Mouse (Mus musculus) limb, embryonic 11.5 days (tissue): ENCODE data around the gene Picalm. TPM values are rescaled to one million over a fixed set of nuclear protein-coding genes. Genes with fewer than 3 reads are reported as not detected.

Experiments used
- ATAC-seq: fragments of 200-750 bp; cut with Nextera tagmentation; 2 replicates; pipeline ENCODE4 v1.8.0; 2017; ENCODE audit warnings: low read depth; ENCODE audit not compliant: insufficient number of reproducible peaks, low FRiP score, low TSS enrichment
- DNase-seq: peaks from one replicate; pipeline ENCODE4 v3.0.0-alpha.2; 2015; ENCODE audit warnings: low spot score
- H3K27ac ChIP-seq: fragments of 300-500 bp; sonication (generic); replicated peaks from 2 replicates; pipeline ENCODE4 v1.5.1; 2014; ENCODE audit warnings: low read depth, mild to moderate bottlenecking, low read length
- H3K27me3 ChIP-seq: fragments of 300-500 bp; sonication (generic); 2 replicates; pipeline ENCODE4 v1.6.1; 2014; ENCODE audit warnings: mild to moderate bottlenecking, low read length, mixed read lengths; ENCODE audit not compliant: control insufficient read depth, insufficient read depth
- H3K36me3 ChIP-seq: fragments of 300-500 bp; sonication (generic); 2 replicates; pipeline ENCODE4 v1.6.1; 2014; ENCODE audit warnings: mild to moderate bottlenecking, low read length, moderate library complexity, mixed read lengths; ENCODE audit not compliant: control insufficient read depth, insufficient read depth
- H3K4me1 ChIP-seq: fragments of 300-500 bp; sonication (generic); 2 replicates; pipeline ENCODE4 v1.6.1; 2014; ENCODE audit warnings: low read length, mixed read lengths; ENCODE audit not compliant: control insufficient read depth, insufficient read depth
- H3K4me2 ChIP-seq: fragments of 300-500 bp; sonication (generic); 2 replicates; pipeline ENCODE4 v1.6.1; 2014; ENCODE audit warnings: low read depth, mild to moderate bottlenecking, moderate library complexity; ENCODE audit not compliant: severe bottlenecking
- H3K4me3 ChIP-seq: fragments of 300-500 bp; sonication (generic); 2 replicates; pipeline ENCODE4 v1.5.1; 2014; ENCODE audit warnings: low read depth, low read length
- H3K9ac ChIP-seq: fragments of 300-500 bp; sonication (generic); 2 replicates; pipeline ENCODE4 v1.6.1; 2014; ENCODE audit warnings: mild to moderate bottlenecking, low read length
- H3K9me3 ChIP-seq: fragments of 300-500 bp; sonication (generic); 2 replicates; pipeline ENCODE4 v1.6.1; 2016; ENCODE audit warnings: low read length; ENCODE audit not compliant: control insufficient read depth
- WGBS: fragments of 180-500 bp; shearing (Covaris S2); extraction: QIAGEN DNeasy Blood & Tissue Kit; methylation state at CpG from one replicate; pipeline ENCODE4 v1.1.7; 2014; 5-methylcytosine and 5-hydroxymethylcytosine counted together
- polyA plus RNA-seq: library from polyadenylated mRNA; unstranded; fragments of >200 nt; fragmentation: Nextera tagmentation; extraction: Ambion mirVana; gene quantifications from 2 replicates; pipeline ENCODE4 v1.2.1, GENCODE M21; 2014

Picalm gene
- polyA plus RNA-seq, 1 experiment from 2014 or later = 34.0 TPM

GRCm38 (mm10) chr7:90095097-90095496, 34.9 kb upstream of the Picalm start:
- H3K9me3 ChIP-seq = no peaks in the 10 kb centered on the region
- no peaks in the 10 kb centered on the region for H3K36me3 ChIP-seq
- no peak overlapping the region for H3K9ac ChIP-seq
- H3K4me3 ChIP-seq = no peak overlapping the region
- H3K4me1 ChIP-seq = no peaks in the 10 kb centered on the region
- 89% methylated on average over 5 of the region's 5 CpGs for WGBS
- no peak for DNase-seq
- no peaks in the 10 kb centered on the region for H3K27me3 ChIP-seq
- no peak overlapping the region for H3K27ac ChIP-seq
- H3K4me2 ChIP-seq = no peak overlapping the region
- ATAC-seq = no peak

- no peaks in the 10 kb centered on the region for H3K4me1 ChIP-seq
- WGBS = 83% methylated on average over 6 of the region's 6 CpGs
Measured at GRCm38 (mm10) chr7:90095766-90096372, 34.1 kb upstream of the Picalm start.

GRCm38 (mm10) chr7:90096609-90097008, 33.4 kb upstream of the Picalm start:
- Histone ChIP-seq H3K4me1 (no peaks in the 10 kb centered on the region), H3K36me3 (no peaks in the 10 kb centered on the region), H3K27me3 (no peaks in the 10 kb centered on the region), H3K4me3 (no peak overlapping the region), H3K9me3 (no peaks in the 10 kb centered on the region), H3K27ac (no peak overlapping the region), H3K4me2 (no peak overlapping the region), H3K9ac (no peak overlapping the region)
- WGBS = 72% methylated on average over 2 of the region's 2 CpGs
- no peak for DNase-seq
- no peak for ATAC-seq

More at GRCm38 (mm10) chr7:90095766-90096372, 34.1 kb upstream of the Picalm start:
- ATAC-seq (no peak), DNase-seq (no peak)
- Histone ChIP-seq H3K27ac (no peak overlapping the region), H3K9ac (no peak overlapping the region), H3K4me3 (no peak overlapping the region), H3K27me3 (no peaks in the 10 kb centered on the region), H3K4me2 (no peak overlapping the region), H3K36me3 (no peaks in the 10 kb centered on the region), H3K9me3 (no peaks in the 10 kb centered on the region)

DNA sequence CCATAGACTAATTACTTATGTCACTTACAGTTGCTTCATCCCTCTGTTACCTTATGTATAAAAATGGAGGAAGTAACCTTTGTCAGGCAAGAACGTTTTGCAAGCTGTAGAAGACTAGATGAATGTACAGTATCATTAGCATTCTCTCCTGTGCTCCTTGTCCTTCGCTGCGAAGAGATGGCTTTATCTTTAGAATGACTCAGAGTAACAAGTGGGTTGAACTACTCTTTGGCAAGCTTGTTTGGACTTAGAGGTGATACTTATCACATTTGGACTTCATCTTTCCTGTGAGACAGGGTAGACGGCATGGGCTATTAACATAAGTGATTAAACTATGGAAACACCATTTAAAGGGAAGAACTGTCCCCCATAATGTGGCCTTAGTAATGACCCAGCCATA, 31.8 kb upstream of the Picalm start:
- DNase-seq = no peak
- Histone ChIP-seq H3K9ac (no peak overlapping the region), H3K9me3 (no peaks in the 10 kb centered on the region), H3K4me1 (no peaks in the 10 kb centered on the region), H3K27me3 (no peaks in the 10 kb centered on the region), H3K27ac (no peak overlapping the region), H3K4me3 (no peak overlapping the region), H3K4me2 (no peak overlapping the region), H3K36me3 (no peaks in the 10 kb centered on the region)
- no peak for ATAC-seq
- 88% methylated on average over 4 of the region's 4 CpGs for WGBS

- WGBS = 65% methylated on average over 10 of the region's 10 CpGs
- Histone ChIP-seq H3K27me3 (no peaks in the 10 kb centered on the region), H3K4me1 (no peaks in the 10 kb centered on the region), H3K4me2 (no peak overlapping the region), H3K9ac (no peak overlapping the region), H3K36me3 (no peaks in the 10 kb centered on the region), H3K4me3 (no peak overlapping the region), H3K9me3 (no peaks in the 10 kb centered on the region), H3K27ac (no peak overlapping the region)
- ATAC-seq (no peak), DNase-seq (no peak)
Measured at GRCm38 (mm10) chr7:90099248-90099647, 30.8 kb upstream of the Picalm start.

GRCm38 (mm10) chr7:90100614-90101160, 29.3 kb upstream of the Picalm start:
- Histone ChIP-seq H3K4me2 (no peak overlapping the region), H3K4me1 (no peaks in the 10 kb centered on the region), H3K36me3 (no peaks in the 10 kb centered on the region), H3K27ac (no peak overlapping the region), H3K4me3 (no peak overlapping the region), H3K9ac (no peak overlapping the region), H3K27me3 (no peaks in the 10 kb centered on the region), H3K9me3 (no peaks in the 10 kb centered on the region)
- WGBS = 72% methylated on average over 3 of the region's 3 CpGs
- ATAC-seq (no peak), DNase-seq (no peak)

- no peaks in the 10 kb centered on the region for H3K9me3 ChIP-seq
- no peak overlapping the region for H3K9ac ChIP-seq
- H3K4me1 ChIP-seq = no peaks in the 10 kb centered on the region
- ATAC-seq (no peak), DNase-seq (no peak)
- WGBS = 94% methylated on average over 2 of the region's 2 CpGs
- no peaks in the 10 kb centered on the region for H3K27me3 ChIP-seq
- no peak overlapping the region for H3K4me2 ChIP-seq
- no peaks in the 10 kb centered on the region for H3K36me3 ChIP-seq
- H3K27ac ChIP-seq = no peak overlapping the region
- no peak overlapping the region for H3K4me3 ChIP-seq
Measured at GRCm38 (mm10) chr7:90116100-90116499, 13.9 kb upstream of the Picalm start.

DNA sequence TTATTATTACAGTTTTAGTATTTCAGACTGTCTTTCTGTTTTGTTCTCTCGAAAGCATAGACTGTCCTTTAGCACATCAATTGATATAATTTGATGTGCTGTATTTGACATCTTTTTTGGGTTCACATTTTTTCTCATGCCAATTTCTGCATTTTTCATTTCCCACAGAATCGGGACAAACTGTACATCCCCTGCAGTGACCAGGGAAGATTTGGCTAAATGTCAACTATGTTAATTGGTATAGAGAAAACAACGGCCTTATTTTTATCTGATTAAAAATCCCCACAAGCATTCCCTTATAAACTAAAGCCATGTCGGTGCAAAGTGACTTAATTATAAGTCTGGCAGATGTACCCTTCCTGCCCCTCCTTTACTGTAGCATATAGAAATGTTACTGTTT, 9.9 kb upstream of the Picalm start:
- H3K9me3 ChIP-seq = no peaks in the 10 kb centered on the region
- H3K36me3 ChIP-seq = no peaks in the 10 kb centered on the region
- H3K4me2 ChIP-seq = no peak overlapping the region
- 85% methylated on average over 4 of the region's 4 CpGs for WGBS
- no peak overlapping the region for H3K4me3 ChIP-seq
- no peak overlapping the region for H3K27ac ChIP-seq
- DNase-seq = no peak
- no peaks in the 10 kb centered on the region for H3K27me3 ChIP-seq
- H3K4me1 ChIP-seq = no peaks in the 10 kb centered on the region
- H3K9ac ChIP-seq = no peak overlapping the region
- no peak for ATAC-seq

- H3K9me3 ChIP-seq = no peaks in the 10 kb centered on the region
- no peak overlapping the region for H3K4me2 ChIP-seq
- no peak for ATAC-seq
- no peak overlapping the region for H3K9ac ChIP-seq
- no peaks in the 10 kb centered on the region for H3K36me3 ChIP-seq
- no peak overlapping the region for H3K4me3 ChIP-seq
- 89% methylated on average over 5 of the region's 5 CpGs for WGBS
- DNase-seq = no peak
- H3K4me1 ChIP-seq = 0 out of 2 replicates have a peak, but pooled peaks cover 2% of the 10 kb centered on the region
- no peak overlapping the region for H3K27ac ChIP-seq
- no peaks in the 10 kb centered on the region for H3K27me3 ChIP-seq
Measured at GRCm38 (mm10) chr7:90124991-90125390, 5.0 kb upstream of the Picalm start.
